Mouse (Mus musculus) neural tube, embryonic 15.5 days (tissue): ENCODE results near the gene Tmem214. TPM values are rescaled to one million over a fixed set of nuclear protein-coding genes. Genes with fewer than 3 reads are reported as not detected.

Experiments used
- ATAC-seq: fragments of 200-750 bp; cut with Nextera tagmentation; 2 replicates; pipeline ENCODE4 v1.8.0; 2017; ENCODE audit warnings: mild to moderate bottlenecking, moderate TSS enrichment, moderate library complexity; ENCODE audit not compliant: low FRiP score
- H3K27ac ChIP-seq: fragments of 300-500 bp; sonication (generic); replicated peaks from 2 replicates; pipeline ENCODE4 v1.5.1; 2015; ENCODE audit warnings: mild to moderate bottlenecking, inconsistent platforms
- H3K27me3 ChIP-seq: fragments of 300-500 bp; sonication (generic); replicated peaks from 2 replicates; pipeline ENCODE4 v1.6.1; 2015; ENCODE audit warnings: inconsistent platforms
- H3K36me3 ChIP-seq: fragments of 300-500 bp; sonication (generic); 2 replicates; pipeline ENCODE4 v1.6.1; 2015; ENCODE audit warnings: inconsistent platforms
- H3K4me1 ChIP-seq: fragments of 300-500 bp; sonication (generic); 2 replicates; pipeline ENCODE4 v1.6.1; 2015; ENCODE audit warnings: inconsistent platforms
- H3K4me2 ChIP-seq: fragments of 300-500 bp; sonication (generic); 2 replicates; pipeline ENCODE4 v1.6.1; 2015; ENCODE audit warnings: inconsistent platforms, mild to moderate bottlenecking, moderate library complexity
- H3K4me3 ChIP-seq: fragments of 300-500 bp; sonication (generic); replicated peaks from 2 replicates; pipeline ENCODE4 v1.5.1; 2015; ENCODE audit warnings: mild to moderate bottlenecking, inconsistent platforms
- H3K9ac ChIP-seq: fragments of 300-500 bp; sonication (generic); replicated peaks from 2 replicates; pipeline ENCODE4 v1.6.1; 2015; ENCODE audit warnings: mild to moderate bottlenecking, inconsistent platforms
- H3K9me3 ChIP-seq: fragments of 300-500 bp; sonication (generic); replicated peaks from 2 replicates; pipeline ENCODE4 v1.6.1; 2016; ENCODE audit warnings: inconsistent platforms
- WGBS: fragments of 180-500 bp; shearing (Covaris S2); methylation state at CpG from one replicate; pipeline ENCODE4 v1.1.7; 2015; ENCODE audit warnings: mixed read lengths; 5-methylcytosine and 5-hydroxymethylcytosine counted together
- polyA plus RNA-seq: library from polyadenylated mRNA; unstranded; fragments of >200 nt; fragmentation: Nextera tagmentation; extraction: Ambion mirVana; gene quantifications from 2 replicates; pipeline ENCODE4 v1.2.1, GENCODE M21; 2015

Gene Tmem214
- polyA plus RNA-seq, 1 experiment from 2014 or later, result 71.2 TPM

GRCm38 (mm10) chr5:30926073-30926472, 58.3 kb downstream of the Tmem214 start:
- 91% methylated on average over 2 of the region's 2 CpGs for WGBS
- no peak overlapping the region for H3K4me3 ChIP-seq
- H3K4me1 ChIP-seq, result peaks cover 25% of the 10 kb centered on the region
- H3K4me2 ChIP-seq, result no peak overlapping the region
- no peaks in the 10 kb centered on the region for H3K27me3 ChIP-seq
- no peak for ATAC-seq
- H3K9me3 ChIP-seq, result no peaks in the 10 kb centered on the region
- H3K36me3 ChIP-seq, result no peaks in the 10 kb centered on the region
- H3K9ac ChIP-seq, result no peak overlapping the region
- H3K27ac ChIP-seq, result no peak overlapping the region

GRCm38 (mm10) chr5:30927945-30928529, 60.2 kb downstream of the Tmem214 start:
- H3K9me3 ChIP-seq, result no peaks in the 10 kb centered on the region
- peaks cover 4% of the 10 kb centered on the region; the same call in 1 of the 2 replicates for H3K36me3 ChIP-seq
- peak overlapping the region; percentile 46 for H3K4me2 ChIP-seq
- 41% methylated on average over 7 of the region's 7 CpGs for WGBS
- peak; percentile 77 for ATAC-seq
- peak overlapping the region; percentile 20; the same call in 1 of the 2 replicates for H3K9ac ChIP-seq
- peak overlapping the region; percentile 10; the same call in 1 of the 2 replicates for H3K4me3 ChIP-seq
- 0 out of 2 replicates have a peak, but pooled peaks cover 8% of the 10 kb centered on the region for H3K4me1 ChIP-seq
- no peaks in the 10 kb centered on the region for H3K27me3 ChIP-seq
- no peak overlapping the region for H3K27ac ChIP-seq

Other genes starting within 250 kb of the Tmem214 start
- gene Slc35f6, start 220.1 kb upstream of the Tmem214 start, polyA plus RNA-seq, result 31.2 and 32.8 TPM in 2 replicates
- 33.0 and 73.4 TPM in 2 replicates for gene Cenpa, start 201.2 kb upstream of the Tmem214 start, polyA plus RNA-seq
- gene Dpysl5, start 156.4 kb upstream of the Tmem214 start, polyA plus RNA-seq, result 152 and 175 TPM in 2 replicates
- 135 and 164 TPM in 2 replicates for gene Mapre3, start 53.4 kb upstream of the Tmem214 start, polyA plus RNA-seq
- gene Agbl5, start 20.7 kb downstream of the Tmem214 start, polyA plus RNA-seq, result 18.9 and 21.1 TPM in 2 replicates
- 244 and 282 TPM in 2 replicates for gene Ost4, start 39.8 kb downstream of the Tmem214 start, polyA plus RNA-seq
- gene Emilin1, start 45.4 kb downstream of the Tmem214 start, polyA plus RNA-seq, result 24.5 and 52.1 TPM in 2 replicates
- gene Khk, start 53.4 kb downstream of the Tmem214 start, polyA plus RNA-seq, result 12.7 and 17.0 TPM in 2 replicates
- 68.9 and 80.2 TPM in 2 replicates for gene Cgref1, start 77.6 kb downstream of the Tmem214 start, polyA plus RNA-seq
- gene Preb, start 92.3 kb downstream of the Tmem214 start, polyA plus RNA-seq, result 124 and 125 TPM in 2 replicates
- gene Tcf23, start 100.7 kb downstream of the Tmem214 start, polyA plus RNA-seq, result 0.13 TPM in 1 of 2 replicates, not detected in the other
- gene Atraid, start 180.3 kb downstream of the Tmem214 start, polyA plus RNA-seq, result 173 and 179 TPM in 2 replicates
- 16.7 and 17.8 TPM in 2 replicates for gene Slc5a6, start 180.9 kb downstream of the Tmem214 start, polyA plus RNA-seq
- 11.6 and 13.5 TPM in 2 replicates for gene Cad, start 186.8 kb downstream of the Tmem214 start, polyA plus RNA-seq
- gene Dnajc5g, start 238.3 kb downstream of the Tmem214 start, polyA plus RNA-seq, result not detected in 2 replicates
- 44.9 and 55.5 TPM in 2 replicates for gene Slc30a3, start 240.2 kb downstream of the Tmem214 start, polyA plus RNA-seq
- 0.33 and 1.5 TPM in 2 replicates for gene Trim54, start 248.7 kb downstream of the Tmem214 start, polyA plus RNA-seq